Mouse (Mus musculus): ENCODE measurements around the gene Spata32.

- TF ChIP-seq CTCF (IDR thresholded peaks at IDR 0.05) (no peak), EP300 (IDR thresholded peaks at IDR 0.05) (no peak)
Measured at GRCm38 (mm10) chr11:103197340-103197739, 20.9 kb downstream of the Spata32 start.

Data from lung, postnatal 0 days (tissue).